Mouse (Mus musculus) lung, postnatal 25 days (tissue): ENCODE data around the gene Sphk2.
A peak's percentile ranks its signal among the peaks of the same experiment; 100 is the strongest.

Experiments used
- DNase-seq: peaks from one replicate; pipeline ENCODE4 v3.0.0; 2022; ENCODE audit warnings: low spot score

Sphk2 gene

DNA sequence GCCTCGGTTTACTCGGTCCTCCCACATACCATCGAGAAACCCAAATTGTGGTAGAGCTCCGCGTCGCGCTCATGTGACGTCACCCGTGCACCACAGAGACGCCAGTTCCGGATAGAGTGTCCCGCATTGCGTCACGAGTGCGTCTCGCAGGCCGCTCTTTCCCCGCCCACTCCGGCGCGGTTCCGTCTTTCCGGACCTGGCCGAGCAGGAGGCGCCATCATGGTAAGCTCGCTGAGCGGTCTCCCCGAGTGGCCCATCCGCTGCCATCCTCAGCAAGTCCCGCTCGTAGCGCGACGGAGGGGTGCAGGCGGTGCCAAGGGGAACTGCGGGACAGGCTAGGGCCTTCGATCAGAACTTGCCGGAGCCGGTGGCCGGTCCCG is at the start of gene Sphk2:
Gene Sphk2, minus strand, starts transcription at position 85 of the 380 bp plus-strand sequence.
- peak; percentile 98 for DNase-seq

DNA sequence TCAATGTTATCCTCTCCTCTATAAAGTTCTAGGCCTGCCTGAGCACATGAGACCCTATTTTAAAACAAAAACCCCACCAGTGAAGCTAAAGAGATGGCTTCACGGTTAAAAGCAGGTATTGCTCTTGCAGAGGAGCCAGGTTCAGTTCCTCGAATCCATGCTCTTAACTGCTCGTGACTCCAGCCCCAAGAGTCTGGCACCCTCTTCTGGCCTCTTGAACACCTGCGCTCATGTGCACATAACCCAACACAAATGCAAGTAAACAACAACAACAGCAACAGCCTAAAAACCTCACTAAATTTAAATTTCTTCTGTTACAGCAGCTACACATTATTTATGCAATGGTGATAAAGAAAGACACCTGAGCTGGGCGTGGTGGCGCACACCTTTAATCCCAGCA is 49.7 kb upstream of the Sphk2 start:
- DNase-seq: no peak

- DNase-seq: no peak
Observed at GRCm38 (mm10) chr7:45766764-45767163, 49.0 kb upstream of the Sphk2 start.

- no peak for DNase-seq
Observed at GRCm38 (mm10) chr7:45765995-45766394, 48.2 kb upstream of the Sphk2 start.

- no peak for DNase-seq
Observed at GRCm38 (mm10) chr7:45760151-45760550, 42.3 kb upstream of the Sphk2 start.

- peak; percentile 64 for DNase-seq
Observed at GRCm38 (mm10) chr7:45759400-45759799, 41.6 kb upstream of the Sphk2 start.

GRCm38 (mm10) chr7:45755703-45756102 is 37.9 kb upstream of the Sphk2 start:
- no peak for DNase-seq

DNA sequence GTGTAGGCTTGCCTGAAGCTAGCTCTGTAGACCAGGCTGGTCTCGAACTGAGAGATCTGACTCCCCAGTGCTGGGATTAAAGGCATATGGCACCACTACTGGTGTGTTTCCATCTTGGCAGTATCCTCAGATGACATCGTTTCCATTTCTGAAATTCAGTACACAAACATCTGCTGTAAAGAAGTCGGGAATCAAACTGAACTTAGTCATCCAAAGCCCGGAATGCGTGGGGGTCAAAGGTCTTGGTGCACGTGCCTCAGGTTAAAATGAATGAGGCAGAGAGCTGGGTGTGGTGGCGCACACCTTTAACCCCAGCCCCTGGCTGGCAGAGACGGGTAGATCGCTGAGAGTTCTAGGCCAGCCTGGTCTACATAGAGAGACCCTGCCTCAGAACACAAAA is 32.4 kb upstream of the Sphk2 start:
- no peak for DNase-seq

GRCm38 (mm10) chr7:45749401-45749800 is 31.6 kb upstream of the Sphk2 start:
- no peak for DNase-seq

- DNase-seq: no peak
Observed at GRCm38 (mm10) chr7:45748110-45748509, 30.3 kb upstream of the Sphk2 start.

GRCm38 (mm10) chr7:45747450-45747849 is 29.6 kb upstream of the Sphk2 start:
- no peak for DNase-seq

- DNase-seq: no peak
Observed at GRCm38 (mm10) chr7:45746518-45746917, 28.7 kb upstream of the Sphk2 start.

DNA sequence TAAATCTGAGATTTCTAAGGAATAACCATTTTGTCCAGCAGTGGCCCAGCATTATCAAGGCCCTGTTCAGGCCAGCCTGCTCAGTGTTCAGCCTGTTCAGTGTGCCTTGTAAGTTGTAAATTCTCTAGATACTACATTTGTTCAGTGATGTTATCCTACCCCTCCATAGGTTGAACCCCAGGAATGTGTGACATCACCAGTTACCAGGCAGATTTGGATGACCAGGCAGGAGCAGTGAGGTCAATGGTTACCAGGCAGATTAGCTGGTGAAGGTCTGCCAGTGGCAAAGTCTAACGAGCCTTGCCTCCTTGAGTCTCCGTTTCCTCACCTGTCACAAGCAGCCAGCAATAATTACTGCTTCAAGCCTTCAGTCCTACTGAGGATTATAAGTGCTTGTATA is 26.6 kb upstream of the Sphk2 start:
- peak; percentile 83 for DNase-seq

DNA sequence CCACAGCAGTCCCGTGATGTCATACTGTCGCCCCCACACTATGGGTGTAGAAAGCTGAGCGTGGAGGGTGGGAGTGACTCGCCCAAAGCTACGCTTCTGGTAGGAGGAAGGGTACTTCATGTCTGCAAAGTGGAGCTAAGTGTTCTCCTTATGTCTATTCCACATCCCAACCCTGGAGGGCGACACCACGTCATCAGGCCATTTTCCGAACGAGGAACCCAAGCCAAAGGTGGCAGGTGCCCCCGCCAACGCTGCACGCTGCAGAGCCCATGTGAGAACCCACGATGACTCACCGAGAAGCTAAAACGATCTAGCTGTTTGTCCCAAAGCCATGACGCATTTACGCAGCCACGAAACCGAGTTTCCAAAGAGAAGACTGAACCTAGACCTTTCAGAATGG is 24.5 kb upstream of the Sphk2 start:
- DNase-seq: no peak

DNA sequence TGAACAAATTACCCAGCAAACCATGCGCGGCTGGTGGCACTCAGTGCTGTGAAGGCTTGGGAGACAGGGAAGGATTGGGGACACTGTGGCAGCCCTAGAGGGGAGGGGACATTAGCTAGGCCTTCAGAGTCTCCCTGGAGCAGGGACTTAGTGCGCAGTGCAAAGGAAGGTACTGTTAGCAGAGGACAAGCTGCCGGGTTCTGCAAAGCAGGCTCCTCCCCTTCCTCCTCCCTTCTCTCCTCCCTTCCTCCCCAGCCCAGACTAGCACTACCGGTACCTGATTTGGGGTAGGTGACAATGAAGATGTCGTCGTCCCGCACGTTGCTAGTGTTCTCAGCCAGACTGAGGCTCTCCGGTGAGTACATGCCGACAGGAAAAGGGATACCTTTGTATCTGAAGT is 24.0 kb upstream of the Sphk2 start:
- peak; percentile 39 for DNase-seq

GRCm38 (mm10) chr7:45741308-45741707 is 23.5 kb upstream of the Sphk2 start:
- DNase-seq: no peak

DNA sequence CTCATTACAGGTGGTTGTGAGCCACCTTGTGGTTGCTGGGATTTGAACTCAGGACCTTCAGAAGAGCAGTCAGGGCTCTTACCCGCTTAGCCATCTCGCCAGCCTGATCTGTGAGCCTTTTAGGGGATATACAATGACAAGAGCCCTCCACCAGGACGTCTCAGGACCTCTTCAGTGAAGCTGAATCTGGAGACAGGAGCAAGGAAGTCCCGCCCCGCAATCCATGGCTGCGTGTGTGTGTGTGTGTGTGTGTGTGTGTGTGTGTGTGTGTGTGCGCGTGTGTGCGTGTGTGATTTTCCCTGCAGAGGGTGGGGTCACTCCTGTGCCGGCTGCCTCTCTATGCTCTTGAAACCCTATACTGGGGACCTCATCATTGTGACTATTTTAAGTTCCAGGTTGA is 22.0 kb upstream of the Sphk2 start:
- no peak for DNase-seq

DNA sequence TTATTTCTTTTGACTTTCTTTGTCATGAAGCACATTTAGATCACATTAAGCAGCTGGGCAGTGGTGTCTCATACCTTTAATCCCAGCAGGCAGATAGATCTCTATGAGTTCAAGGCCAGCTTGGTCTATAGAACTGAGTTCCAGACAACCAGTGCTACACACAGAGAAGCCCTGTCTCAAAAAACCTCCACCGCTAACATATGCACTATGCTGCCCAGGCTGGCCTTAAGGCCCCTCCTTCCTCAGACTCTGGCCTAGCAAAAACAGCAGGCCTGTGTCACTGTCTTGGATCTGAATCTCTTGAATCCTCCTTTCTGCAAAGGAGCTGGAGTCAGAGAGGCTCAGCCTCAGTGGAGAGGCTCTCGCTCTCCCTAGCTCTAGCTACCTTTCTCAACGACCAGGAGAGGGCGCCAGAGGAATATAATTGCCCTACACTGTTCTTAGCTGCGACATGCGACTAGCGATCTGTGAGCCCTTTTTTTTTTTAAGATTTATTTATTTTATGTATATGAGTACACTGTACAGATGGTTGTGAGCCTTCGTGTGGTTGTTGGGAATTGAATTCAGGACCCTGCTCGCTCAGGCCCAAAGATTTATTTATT is 21.5 kb upstream of the Sphk2 start:
- peak; percentile 87 for DNase-seq

DNA sequence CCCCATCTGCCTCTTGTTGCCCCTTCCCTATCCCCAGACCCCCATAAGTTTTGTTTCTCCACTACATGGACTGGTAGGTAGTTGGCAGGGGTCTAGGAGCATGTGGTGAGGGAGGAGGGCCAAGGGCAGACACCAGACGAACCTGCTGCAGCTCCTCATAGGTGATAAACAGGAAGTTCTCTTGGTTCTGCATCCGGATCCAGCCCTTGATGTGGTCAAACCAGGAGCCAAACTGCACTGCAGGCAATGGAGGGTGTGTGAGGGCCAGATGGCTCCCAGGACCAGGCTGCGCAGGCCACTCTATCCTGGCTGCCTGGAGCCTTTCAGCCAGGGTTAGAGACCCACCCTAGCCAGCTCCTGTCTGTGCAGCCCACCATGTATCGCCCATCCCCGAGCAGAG is 15.7 kb upstream of the Sphk2 start:
- no peak for DNase-seq

DNA sequence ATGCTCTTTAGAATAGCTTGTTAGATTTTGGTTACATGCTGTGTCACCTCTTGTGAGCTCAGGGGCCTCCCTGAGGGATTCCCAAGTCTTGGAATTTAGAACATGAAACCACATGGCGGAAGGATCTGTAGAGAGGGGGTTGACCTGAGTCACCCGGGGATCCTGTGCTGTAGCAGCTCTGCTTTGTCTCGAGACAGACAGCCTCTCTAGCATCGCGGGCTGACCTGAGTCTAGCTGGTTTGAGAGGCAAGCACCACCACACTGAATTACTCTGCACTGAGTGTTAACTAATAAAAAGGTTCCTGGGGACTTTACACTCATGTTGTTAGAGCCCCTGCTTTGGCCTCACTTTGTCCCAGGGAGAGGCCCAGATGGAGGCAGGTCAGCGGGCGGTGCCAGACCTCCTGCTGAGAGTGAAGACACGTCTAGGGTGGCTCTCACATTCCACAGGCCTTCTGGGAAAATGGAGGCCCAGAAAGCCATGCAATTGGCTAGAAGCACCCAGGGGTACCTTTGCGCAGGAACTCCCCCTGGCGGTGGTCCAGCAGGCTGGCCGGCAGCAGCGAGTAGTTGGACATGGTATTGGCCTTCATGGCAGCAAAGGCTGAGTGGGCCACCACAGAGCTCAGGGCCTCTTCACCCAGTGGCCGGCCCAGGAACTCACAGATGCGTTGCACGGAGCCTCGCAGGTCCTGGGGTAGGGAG is 13.1 kb upstream of the Sphk2 start:
- no peak for DNase-seq

GRCm38 (mm10) chr7:45727625-45728024 is 9.8 kb upstream of the Sphk2 start:
- DNase-seq: no peak

DNA sequence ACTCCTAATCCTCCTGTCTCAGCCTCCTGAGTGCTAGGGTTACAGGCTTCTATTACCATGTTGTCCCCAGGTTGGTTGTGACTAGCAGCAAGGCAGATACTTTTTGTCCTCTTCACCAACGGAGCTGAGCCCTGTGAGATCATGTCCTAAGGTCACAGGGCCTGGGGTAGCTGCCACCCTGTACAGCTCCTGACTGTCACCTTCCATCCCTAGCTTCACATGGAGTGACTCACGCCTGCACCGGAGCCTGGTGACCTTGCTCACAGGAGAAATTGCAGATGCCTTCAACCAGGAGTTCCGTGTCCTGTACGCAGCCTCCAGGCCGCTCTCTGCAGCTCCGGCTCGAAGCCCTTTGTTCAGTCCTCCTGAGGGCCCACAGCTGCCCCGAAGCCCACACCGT is 8.6 kb upstream of the Sphk2 start:
- DNase-seq: no peak

DNA sequence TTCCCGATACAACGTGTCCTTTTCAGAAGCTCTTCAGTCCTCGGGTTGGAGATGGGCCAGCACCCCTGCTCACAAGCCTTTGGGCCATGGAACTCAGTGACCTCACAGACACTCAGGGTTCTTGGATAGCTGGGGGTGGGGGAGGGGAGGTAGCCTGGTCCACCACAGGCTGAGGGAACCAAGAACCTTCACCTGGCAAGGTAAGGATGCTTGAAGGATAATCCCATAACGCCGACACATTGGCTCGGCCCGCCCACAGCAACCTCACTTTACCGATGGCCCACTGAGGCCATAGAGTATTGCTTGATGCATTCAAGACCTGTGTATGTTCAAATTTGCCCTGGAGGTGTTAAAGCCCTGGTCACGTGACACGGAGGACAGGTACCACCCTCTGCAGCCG is 7.9 kb upstream of the Sphk2 start, which contains the start of gene Spaca4:
Gene Spaca4, minus strand, starts transcription at position 101 of the 400 bp plus-strand sequence.
- DNase-seq: no peak

DNA sequence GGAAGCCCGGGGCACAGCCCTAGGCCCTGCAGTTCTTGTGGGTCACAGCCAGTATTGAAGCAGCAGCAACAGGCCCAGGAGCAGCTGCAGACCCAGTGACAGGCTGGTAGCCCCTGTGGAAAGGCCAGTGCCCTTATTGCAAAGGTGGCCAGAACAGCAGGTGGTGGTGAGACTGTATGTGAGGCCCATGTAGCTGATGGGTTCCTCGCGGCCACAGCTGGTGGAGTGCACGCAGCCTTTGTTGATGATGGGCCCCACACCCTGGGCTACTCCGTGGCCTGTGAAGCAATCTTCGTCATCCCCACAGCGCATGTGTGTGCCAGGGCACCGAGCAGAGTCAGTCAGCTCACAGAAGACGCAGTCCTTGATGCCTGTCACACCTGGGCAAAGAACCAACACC is 7.3 kb upstream of the Sphk2 start:
- DNase-seq: no peak
